ENCODE assay signal across 9 mouse cellular contexts in genomic region chr17:87796881-87797416, GRCm38 (mm10). TPM values are rescaled to one million over a fixed set of nuclear protein-coding genes. Genes with fewer than 3 reads are reported as not detected.
DNase-seq lines count a peak whose midpoint lies in the region; ATAC-seq and TF ChIP-seq lines count a peak whose summit lies in the region.
"Had no signal": no experiment of that assay in that cellular context is flagged by ENCODE, and none has a peak within 500 bp of the region (broad histone marks: within the 10 kb centered on the region; RNA-seq: fewer than 3 reads in every experiment).

No protein-coding gene starts in this region.

- no peak overlapping the region for H3K9ac ChIP-seq in heart, embryonic 16.5 days (ENCODE audit: low read length)
- H3K9ac ChIP-seq in embryonic facial prominence, embryonic 14.5 days (ENCODE audit: low read depth, low read length): 0 out of 2 replicates have a peak overlapping the region, but pooled peaks have one; percentile 19
- H3K9ac ChIP-seq in limb, embryonic 13.5 days: peak overlapping the region; percentile 19; the same call in 1 of the 2 replicates

- TF ChIP-seq CTCF in bone marrow, adult 2 months (IDR thresholded peaks at IDR 0.05; ENCODE audit: control insufficient read depth, insufficient read depth, low read length): no peak

- WGBS in heart, embryonic 16.5 days: under 1% methylated on average over 70 of the region's 72 CpGs
- under 1% methylated on average over 72 of the region's 72 CpGs for WGBS in bone marrow, adult 2 months
- WGBS in embryonic facial prominence, embryonic 14.5 days: 2% methylated on average over 42 of the region's 72 CpGs
- WGBS in limb, embryonic 13.5 days: under 1% methylated on average over 64 of the region's 72 CpGs

- no peak for TF ChIP-seq POLR2A in bone marrow, adult 2 months (IDR thresholded peaks at IDR 0.05; ENCODE audit: borderline replicate concordance, control insufficient read depth, low read depth, low read length)

- H3K9me3 ChIP-seq in heart, embryonic 16.5 days (replicated peaks; ENCODE audit: control insufficient read depth, low read length): no peaks in the 10 kb centered on the region
- H3K9me3 ChIP-seq in embryonic facial prominence, embryonic 14.5 days (ENCODE audit: control insufficient read depth, low read length): no peaks in the 10 kb centered on the region
- H3K9me3 ChIP-seq in limb, embryonic 13.5 days: no peaks in the 10 kb centered on the region

- H3K4me1 ChIP-seq in heart, embryonic 16.5 days (ENCODE audit: control insufficient read depth, insufficient read depth, low read length): peaks cover 13% of the 10 kb centered on the region
- peaks cover 3% of the 10 kb centered on the region for H3K4me1 ChIP-seq in bone marrow, adult 2 months (ENCODE audit: control insufficient read depth, insufficient read depth, low read length)
- peaks cover 5% of the 10 kb centered on the region; the same call in 1 of the 2 replicates for H3K4me1 ChIP-seq in embryonic facial prominence, embryonic 14.5 days (ENCODE audit: control insufficient read depth, insufficient read depth, low read length)
- peaks cover 23% of the 10 kb centered on the region for H3K4me1 ChIP-seq in limb, embryonic 13.5 days

- peak overlapping the region; percentile 49 for H3K4me3 ChIP-seq in heart, embryonic 16.5 days (ENCODE audit: low read length)
- H3K4me3 ChIP-seq in bone marrow, adult 2 months (replicated peaks; ENCODE audit: control insufficient read depth, low read depth, low read length): peak overlapping the region; percentile 55
- peak overlapping the region; percentile 48 for H3K4me3 ChIP-seq in embryonic facial prominence, embryonic 14.5 days (ENCODE audit: low read depth, low read length)
- H3K4me3 ChIP-seq in limb, embryonic 13.5 days: peak overlapping the region; percentile 47

- no peak for ATAC-seq in heart, embryonic 16.5 days (replicated peaks; ENCODE audit: extremely low read depth, insufficient read depth, low FRiP score)
- ATAC-seq in embryonic facial prominence, embryonic 14.5 days (ENCODE audit: low read depth): no peak
- no peak for ATAC-seq in limb, embryonic 13.5 days (ENCODE audit: low FRiP score, low read depth)
- ATAC-seq in CD4-positive, CD25-positive, alpha-beta regulatory T cell, adult 4 months: no peak

- no peaks in the 10 kb centered on the region for H3K36me3 ChIP-seq in heart, embryonic 16.5 days (ENCODE audit: control insufficient read depth, insufficient read depth)
- H3K36me3 ChIP-seq in embryonic facial prominence, embryonic 14.5 days (ENCODE audit: control insufficient read depth, insufficient read depth, low read length): no peaks in the 10 kb centered on the region
- no peaks in the 10 kb centered on the region for H3K36me3 ChIP-seq in limb, embryonic 13.5 days

- DNase-seq in heart, postnatal 4 days: no peak
- DNase-seq in embryonic facial prominence, embryonic 14.5 days (ENCODE audit: low spot score): no peak
- peak; percentile 65 for DNase-seq in right cerebral cortex, postnatal 25 days
- DNase-seq in adrenal gland, postnatal 36 days: no peak

- H3K27ac ChIP-seq in heart, embryonic 16.5 days (ENCODE audit: low read length): no peak overlapping the region
- peak overlapping the region; percentile 16 for H3K27ac ChIP-seq in bone marrow, adult 2 months (ENCODE audit: control insufficient read depth, insufficient read depth, low read depth, low read length, poor library complexity)
- no peak overlapping the region for H3K27ac ChIP-seq in embryonic facial prominence, embryonic 14.5 days (replicated peaks; ENCODE audit: low read depth, low read length)
- H3K27ac ChIP-seq in limb, embryonic 13.5 days: no peak overlapping the region

- H3K27me3 ChIP-seq in heart, embryonic 16.5 days (ENCODE audit: control insufficient read depth, insufficient read depth, low read length): peaks cover 63% of the 10 kb centered on the region
- peaks cover 65% of the 10 kb centered on the region for H3K27me3 ChIP-seq in embryonic facial prominence, embryonic 14.5 days (replicated peaks; ENCODE audit: control insufficient read depth, insufficient read depth, low read length)
- H3K27me3 ChIP-seq in limb, embryonic 13.5 days: peaks cover 93% of the 10 kb centered on the region

- peak overlapping the region; percentile 70 for H3K4me2 ChIP-seq in heart, embryonic 16.5 days (ENCODE audit: low read depth, low read length)
- H3K4me2 ChIP-seq in embryonic facial prominence, embryonic 14.5 days (ENCODE audit: low read depth, low read length): peak overlapping the region; percentile 85
- peak overlapping the region; percentile 85 for H3K4me2 ChIP-seq in limb, embryonic 13.5 days (replicated peaks)

RNA-seq across cellular contexts. Expression of gene Kcnk12, which starts 0.8 kb away (rescaled TPM):
- not detected in 2 replicates for polyA plus RNA-seq in heart, embryonic 16.5 days (2015; fragmentation: Nextera tagmentation; extraction: Ambion mirVana)
- under 1 TPM in 1 of 2 experiments, not detected in 1; 0.14 TPM for total RNA-seq in heart, postnatal 4 days (2021)
- polyA plus RNA-seq in bone marrow, adult 2 months (2011; ENCODE audit: insufficient read depth, insufficient read length, low replicate concordance, missing spikeins): 0.66 and 1.8 TPM in 2 replicates
- not detected in 2 replicates for polyA plus RNA-seq in embryonic facial prominence, embryonic 14.5 days (2014; fragmentation: Nextera tagmentation; extraction: Ambion mirVana)
- polyA plus RNA-seq in limb, embryonic 13.5 days (2015; fragmentation: Nextera tagmentation; extraction: Ambion mirVana): 0.15 TPM in 1 of 2 replicates, not detected in the other
- under 1 TPM; 0.20 to 0.36 TPM for total RNA-seq in adrenal gland, postnatal 36 days (2021)
- polyA plus RNA-seq in CD4-positive, CD25-positive, alpha-beta regulatory T cell, adult 4 months (2017; shearing (Covaris generic)): not detected
- polyA plus RNA-seq: Patski had no signal
